Mouse (Mus musculus): ENCODE measurements at regions not wholly inside any gene's neighbourhood (a gene's known extent, or its start where the extent isn't known, plus 50 kb on each side); places are given as distances from the start of the nearest gene placed in this dataset.

DNA sequence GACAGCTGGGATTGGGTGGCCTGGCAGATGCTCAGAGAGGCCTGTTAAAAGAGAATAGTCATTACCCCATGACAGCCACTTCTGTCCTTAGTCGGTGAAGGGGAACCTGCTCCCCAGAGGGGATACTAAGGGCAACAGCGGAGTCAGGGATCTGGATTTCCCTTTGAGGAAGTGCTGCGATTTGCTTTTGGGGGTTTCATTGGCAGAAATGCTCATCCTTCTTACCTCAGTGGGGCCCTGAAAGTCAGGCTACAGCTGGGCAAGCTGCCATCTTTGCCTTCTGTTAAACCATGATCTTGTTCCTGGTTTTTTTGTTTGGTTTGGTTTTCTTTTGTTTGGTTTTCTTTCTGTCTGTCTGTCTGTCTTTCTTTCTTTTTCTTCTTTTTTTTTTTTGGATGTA is 195.7 kb downstream of the Bcor start:
- TF ChIP-seq CTCF (conservative IDR thresholded peaks at IDR 0.05; ENCODE audit: insufficient read depth, insufficient read length, low read depth, low read length) (no peak), POLR2A (IDR thresholded peaks at IDR 0.05; ENCODE audit: low read depth, low read length) (no peak)
